Mouse (Mus musculus) stomach, postnatal 0 days (tissue): ENCODE data around the gene Tmem39a. TPM values are rescaled to one million over a fixed set of nuclear protein-coding genes. Genes with fewer than 3 reads are reported as not detected.

Experiments
- ATAC-seq: fragments of 200-750 bp; cut with Nextera tagmentation; 2 replicates; pipeline ENCODE4 v1.8.0; 2017; ENCODE audit not compliant: low FRiP score, low TSS enrichment
- DNase-seq: peaks from one replicate; pipeline ENCODE4 v3.0.0-alpha.2; 2016; ENCODE audit warnings: low spot score
- H3K27ac ChIP-seq: fragments of 300-500 bp; sonication (generic); replicated peaks from 2 replicates; pipeline ENCODE4 v1.5.1; 2014; ENCODE audit warnings: mild to moderate bottlenecking, control low read depth
- H3K27me3 ChIP-seq: fragments of 300-500 bp; sonication (generic); 2 replicates; pipeline ENCODE4 v1.6.1; 2014; ENCODE audit warnings: low read length; ENCODE audit not compliant: control insufficient read depth, insufficient read depth
- H3K36me3 ChIP-seq: fragments of 300-500 bp; sonication (generic); 2 replicates; pipeline ENCODE4 v1.6.1; 2014; ENCODE audit warnings: low read length, mixed read lengths; ENCODE audit not compliant: control insufficient read depth, insufficient read depth
- H3K4me1 ChIP-seq: fragments of 300-500 bp; sonication (generic); replicated peaks from 2 replicates; pipeline ENCODE4 v1.6.1; 2014; ENCODE audit warnings: antibody characterized with exemption; ENCODE audit not compliant: control insufficient read depth, insufficient read depth
- H3K4me2 ChIP-seq: fragments of 300-500 bp; sonication (generic); replicated peaks from 2 replicates; pipeline ENCODE4 v1.6.1; 2014; ENCODE audit warnings: low read depth, mild to moderate bottlenecking, control low read depth, moderate library complexity
- H3K4me3 ChIP-seq: fragments of 300-500 bp; sonication (generic); 2 replicates; pipeline ENCODE4 v1.5.1; 2014; ENCODE audit warnings: low read depth, low read length, control low read depth
- H3K9ac ChIP-seq: fragments of 300-500 bp; sonication (generic); 2 replicates; pipeline ENCODE4 v1.6.1; 2014; ENCODE audit warnings: mild to moderate bottlenecking, low read length, control low read depth, mixed read lengths
- H3K9me3 ChIP-seq: fragments of 300-500 bp; sonication (generic); 2 replicates; pipeline ENCODE4 v1.6.1; 2016; ENCODE audit warnings: low read length; ENCODE audit not compliant: control insufficient read depth
- CTCF ChIP-seq: IDR thresholded peaks from 2 replicates; pipeline ENCODE4 v1.5.1; 2016; ENCODE audit warnings: antibody characterized with exemption, low read depth, mild to moderate bottlenecking, moderate library complexity
- EP300 ChIP-seq: optimal IDR thresholded peaks from 2 replicates; pipeline ENCODE3; 2016; ENCODE audit warnings: antibody characterized with exemption
- WGBS: fragments of 180-500 bp; shearing (Covaris S2); extraction: QIAGEN DNeasy Blood & Tissue Kit; methylation state at CpG from one replicate; pipeline ENCODE4 v1.1.7; 2014; 5-methylcytosine and 5-hydroxymethylcytosine counted together
- polyA plus RNA-seq: library from polyadenylated mRNA; unstranded; fragments of >200 nt; fragmentation: Nextera tagmentation; extraction: Ambion mirVana; gene quantifications from 2 replicates; pipeline ENCODE4 v1.2.1, GENCODE M21; 2015

Tmem39a gene
- polyA plus RNA-seq, 1 experiment from 2014 or later = 48.9 TPM

DNA sequence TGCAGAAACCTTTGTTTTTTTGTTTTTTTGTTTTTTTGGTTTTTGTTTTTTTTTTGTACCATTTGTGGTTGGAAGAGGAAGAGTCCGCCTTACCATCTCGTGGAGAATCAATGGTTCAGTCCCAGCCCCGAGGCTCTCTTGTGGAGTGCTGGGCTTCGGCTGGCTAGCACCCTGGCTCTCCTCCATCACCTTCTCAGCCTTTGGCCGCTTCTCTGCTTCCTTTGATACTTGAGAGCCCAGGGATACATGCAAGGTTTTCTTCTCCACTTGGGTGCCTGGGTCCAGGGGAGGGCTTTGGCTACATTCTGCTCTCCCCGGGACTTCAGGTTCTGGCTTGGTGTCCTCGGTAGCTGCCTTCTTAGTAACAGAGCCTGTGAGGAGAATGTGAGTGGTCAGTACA lies 48.0 kb downstream of the Tmem39a start:
- no peak for DNase-seq
- WGBS = 93% methylated on average over 7 of the region's 7 CpGs
- H3K27me3 ChIP-seq = no peaks in the 10 kb centered on the region
- no peak overlapping the region for H3K4me2 ChIP-seq
- no peaks in the 10 kb centered on the region for H3K9me3 ChIP-seq
- H3K4me1 ChIP-seq = no peaks in the 10 kb centered on the region
- no peak overlapping the region for H3K27ac ChIP-seq
- peaks cover 4% of the 10 kb centered on the region for H3K36me3 ChIP-seq
- H3K4me3 ChIP-seq = no peak overlapping the region
- no peak overlapping the region for H3K9ac ChIP-seq
- TF ChIP-seq EP300 (no peak), CTCF (no peak)
- no peak for ATAC-seq

- Histone ChIP-seq H3K9me3 (no peaks in the 10 kb centered on the region), H3K4me3 (no peak overlapping the region), H3K4me2 (no peak overlapping the region), H3K4me1 (no peaks in the 10 kb centered on the region), H3K27ac (no peak overlapping the region), H3K27me3 (no peaks in the 10 kb centered on the region), H3K9ac (no peak overlapping the region), H3K36me3 (peaks cover 4% of the 10 kb centered on the region)
- TF ChIP-seq CTCF (no peak), EP300 (no peak)
- WGBS = 84% methylated on average over 12 of the region's 12 CpGs
- ATAC-seq (no peak), DNase-seq (no peak)
These were observed 50.2 kb downstream of the Tmem39a start for GRCm38 (mm10) chr16:38608687-38609086.

DNA sequence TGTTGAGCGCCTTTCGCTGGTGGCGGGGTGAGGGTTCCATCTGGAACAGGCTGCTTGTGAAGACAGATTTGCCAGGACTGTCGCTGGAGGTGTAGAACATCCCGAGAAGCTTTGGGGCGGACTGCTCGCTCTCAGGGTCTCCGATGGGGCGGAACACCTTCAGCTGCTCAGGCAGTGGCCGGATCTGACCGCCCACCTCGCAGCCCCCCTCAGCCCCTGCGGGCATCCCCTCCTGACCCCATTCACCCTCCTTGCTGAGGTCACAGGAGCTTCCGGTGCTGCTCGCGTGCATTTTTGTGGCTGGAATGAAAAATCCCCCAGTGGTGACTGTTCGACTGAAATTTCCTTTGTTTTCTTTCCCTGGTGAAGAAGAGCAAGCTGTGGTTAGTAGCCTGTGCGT lies 50.6 kb downstream of the Tmem39a start:
- TF ChIP-seq EP300 (no peak), CTCF (no peak)
- Histone ChIP-seq H3K4me3 (no peak overlapping the region), H3K27ac (no peak overlapping the region), H3K9me3 (no peaks in the 10 kb centered on the region), H3K4me2 (no peak overlapping the region), H3K4me1 (no peaks in the 10 kb centered on the region), H3K36me3 (peaks cover 4% of the 10 kb centered on the region), H3K9ac (no peak overlapping the region), H3K27me3 (no peaks in the 10 kb centered on the region)
- ATAC-seq (no peak), DNase-seq (no peak)
- WGBS = 66% methylated on average over 18 of the region's 18 CpGs

- H3K4me3 ChIP-seq = no peak overlapping the region
- WGBS = 26% methylated on average over 5 of the region's 5 CpGs
- no peak for DNase-seq
These were observed 54.1 kb downstream of the Tmem39a start for GRCm38 (mm10) chr16:38612646-38613045.

DNA sequence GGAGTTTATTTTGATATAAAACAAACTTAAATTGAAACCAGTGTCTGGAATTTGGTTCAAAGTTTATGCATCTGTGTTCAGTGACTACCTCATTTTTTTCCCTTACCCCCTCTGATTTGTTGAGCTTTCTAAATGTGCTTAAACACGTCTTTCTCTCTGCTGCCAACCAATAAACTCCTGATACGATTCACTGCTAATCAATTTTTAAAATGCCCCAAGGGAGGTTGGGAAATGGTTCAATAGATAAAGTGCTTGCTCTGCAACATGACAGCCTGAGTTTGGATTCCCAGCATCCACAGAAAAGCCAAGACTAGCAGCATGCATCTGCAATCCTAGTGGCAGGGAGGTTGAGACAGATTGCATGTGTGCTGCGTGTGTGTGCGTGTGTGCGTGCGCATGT lies 55.1 kb downstream of the Tmem39a start:
- H3K36me3 ChIP-seq = peaks cover 4% of the 10 kb centered on the region; the same call in 1 of the 2 replicates
- H3K9me3 ChIP-seq = no peaks in the 10 kb centered on the region

More at GRCm38 (mm10) chr16:38612646-38613045, 54.1 kb downstream of the Tmem39a start:
- Histone ChIP-seq H3K9me3 (no peaks in the 10 kb centered on the region), H3K4me1 (no peaks in the 10 kb centered on the region), H3K9ac (no peak overlapping the region), H3K27me3 (no peaks in the 10 kb centered on the region), H3K27ac (0 out of 2 replicates have a peak overlapping the region, but pooled peaks have one; percentile 49), H3K4me2 (no peak overlapping the region), H3K36me3 (peaks cover 4% of the 10 kb centered on the region; the same call in 1 of the 2 replicates)
- TF ChIP-seq EP300 (no peak), CTCF (no peak)
- peak; percentile 60; the same call in 1 of the 2 replicates for ATAC-seq

DNA sequence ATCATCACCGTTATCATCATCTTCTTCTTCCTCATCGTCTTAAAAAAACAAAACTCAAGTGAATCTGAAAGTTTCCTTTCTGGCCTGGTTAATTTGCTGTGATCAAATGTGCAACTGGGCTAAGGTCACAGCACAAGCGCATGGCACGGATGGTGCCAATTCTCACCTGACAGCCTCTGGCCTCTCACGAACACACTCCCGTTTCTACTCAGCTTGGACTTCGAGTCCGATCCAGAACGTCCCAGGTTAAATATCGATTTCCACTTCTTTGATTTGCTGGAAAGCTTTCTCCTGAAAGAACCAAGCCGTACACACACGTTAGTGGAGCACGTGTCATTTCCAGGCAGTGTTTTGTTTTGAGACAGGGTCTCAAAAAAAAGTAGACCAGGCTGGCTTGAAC lies 59.5 kb downstream of the Tmem39a start:
- peaks cover 6% of the 10 kb centered on the region; the same call in 1 of the 2 replicates for H3K36me3 ChIP-seq
- no peak overlapping the region for H3K27ac ChIP-seq
- no peak for DNase-seq
- H3K27me3 ChIP-seq = no peaks in the 10 kb centered on the region
- H3K4me2 ChIP-seq = no peak overlapping the region
- H3K9me3 ChIP-seq = no peaks in the 10 kb centered on the region
- no peaks in the 10 kb centered on the region for H3K4me1 ChIP-seq
- no peak overlapping the region for H3K4me3 ChIP-seq
- no peak for ATAC-seq
- H3K9ac ChIP-seq = no peak overlapping the region
- TF ChIP-seq CTCF (no peak), EP300 (no peak)
- WGBS = 92% methylated on average over 13 of the region's 13 CpGs

More for the DNA sequence above, 55.1 kb downstream of the Tmem39a start:
- no peak for ATAC-seq
- no peaks in the 10 kb centered on the region for H3K27me3 ChIP-seq
- no peaks in the 10 kb centered on the region for H3K4me1 ChIP-seq
- H3K4me2 ChIP-seq = no peak overlapping the region
- no peak for DNase-seq
- no peak overlapping the region for H3K4me3 ChIP-seq
- TF ChIP-seq CTCF (no peak), EP300 (no peak)
- no peak overlapping the region for H3K27ac ChIP-seq
- 91% methylated on average over 6 of the region's 6 CpGs for WGBS
- H3K9ac ChIP-seq = no peak overlapping the region
